Mouse (Mus musculus): ENCODE results near the gene Otud5. TPM values are rescaled to one million over a fixed set of nuclear protein-coding genes. Genes with fewer than 3 reads are reported as not detected.

Otud5 gene
- polyA plus RNA-seq, 1 experiment = 49.4 TPM

DNA sequence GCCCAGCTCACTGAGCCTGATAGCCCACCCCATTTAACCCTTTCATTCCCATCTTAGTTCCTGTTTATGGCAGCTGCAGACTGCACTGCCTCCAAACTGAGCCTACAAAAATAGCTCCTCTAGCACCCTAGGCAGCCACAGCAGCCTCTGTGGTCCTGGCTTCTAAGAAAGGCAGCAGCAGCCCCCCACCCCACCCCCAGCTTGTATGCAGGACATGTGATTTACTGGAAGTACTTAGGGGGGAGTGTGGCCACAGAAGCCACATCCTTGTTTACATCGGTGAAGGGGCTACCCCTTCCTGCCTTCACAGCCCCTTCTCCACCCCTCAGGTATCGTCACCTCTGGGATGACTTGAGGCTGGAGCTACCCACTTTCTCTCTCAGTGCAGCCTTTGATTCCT is 24.2 kb downstream of the Otud5 start:
- no peaks in the 10 kb centered on the region for H3K27me3 ChIP-seq (ENCODE audit: control insufficient read depth, insufficient read depth, low read length)
- DNase-seq = no peak
- H3K4me1 ChIP-seq (ENCODE audit: control insufficient read depth, insufficient read depth, low read length) = no peaks in the 10 kb centered on the region
- no peak overlapping the region for H3K4me3 ChIP-seq (replicated peaks; ENCODE audit: insufficient read depth, low read depth, low read length)
- H3K27ac ChIP-seq (ENCODE audit: insufficient read depth, low read length) = no peak overlapping the region
- 74% methylated on average over 2 of the region's 2 CpGs for WGBS
- TF ChIP-seq CTCF (IDR thresholded peaks at IDR 0.05; ENCODE audit: borderline replicate concordance, insufficient read depth, low read depth, low read length) = no peak
- TF ChIP-seq POLR2A (IDR thresholded peaks at IDR 0.05; ENCODE audit: borderline replicate concordance, insufficient read depth, low read length) = no peak

DNA sequence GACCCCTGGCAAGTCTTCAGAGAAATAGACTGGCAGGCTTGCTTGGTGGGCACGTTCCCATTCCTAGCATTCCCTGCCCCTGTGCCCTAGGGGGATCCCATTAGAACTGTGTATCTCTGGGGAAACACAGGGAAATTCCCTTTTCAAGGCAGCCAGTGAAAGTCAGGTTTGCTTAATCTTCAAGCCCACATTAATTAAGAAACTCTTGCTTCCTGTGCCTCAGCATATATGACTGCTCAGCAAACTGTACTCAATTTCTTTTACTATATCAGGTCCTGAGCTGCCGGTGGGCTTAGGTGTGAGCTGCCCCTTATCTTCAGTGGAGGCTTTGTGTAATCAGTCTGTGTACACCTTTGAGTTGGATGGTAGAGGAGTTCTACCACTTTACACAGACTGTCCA is 24.6 kb downstream of the Otud5 start:
- Histone ChIP-seq H3K27ac (ENCODE audit: insufficient read depth, low read length) (no peak overlapping the region; the same call in 1 of the 2 replicates), H3K4me3 (replicated peaks; ENCODE audit: insufficient read depth, low read depth, low read length) (no peak overlapping the region), H3K4me1 (ENCODE audit: control insufficient read depth, insufficient read depth, low read length) (no peaks in the 10 kb centered on the region), H3K27me3 (ENCODE audit: control insufficient read depth, insufficient read depth, low read length) (no peaks in the 10 kb centered on the region)
- no peak for DNase-seq
- TF ChIP-seq POLR2A (IDR thresholded peaks at IDR 0.05; ENCODE audit: borderline replicate concordance, insufficient read depth, low read length) (no peak), CTCF (IDR thresholded peaks at IDR 0.05; ENCODE audit: borderline replicate concordance, insufficient read depth, low read depth, low read length) (no peak)
- 58% methylated on average over 2 of the region's 2 CpGs for WGBS

DNA sequence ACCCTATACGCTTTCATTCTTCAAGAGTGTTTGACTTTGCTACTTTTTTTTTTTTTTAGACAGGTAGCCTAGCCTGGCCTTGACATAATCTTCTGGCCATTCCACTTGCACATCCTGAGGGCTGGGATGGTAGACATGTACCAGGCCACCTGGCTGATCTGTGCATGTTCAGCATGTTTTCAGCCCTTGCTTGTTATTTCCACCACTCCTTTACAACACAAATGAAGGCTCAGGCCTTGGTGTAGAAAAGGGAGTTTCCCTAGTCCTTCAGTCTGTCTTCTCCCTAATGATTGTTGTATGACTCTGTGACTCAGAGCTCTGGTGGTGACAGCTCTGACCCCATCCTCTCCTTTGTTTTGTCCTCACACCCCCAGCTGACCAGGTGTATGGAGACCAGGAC is 26.0 kb downstream of the Otud5 start:
- 100% methylated on average over 1 of the region's 1 CpGs for WGBS
- H3K4me1 ChIP-seq (ENCODE audit: control insufficient read depth, insufficient read depth, low read length) = no peaks in the 10 kb centered on the region
- no peak overlapping the region for H3K27ac ChIP-seq (ENCODE audit: insufficient read depth, low read length)
- no peak overlapping the region for H3K4me3 ChIP-seq (replicated peaks; ENCODE audit: insufficient read depth, low read depth, low read length)
- TF ChIP-seq CTCF (IDR thresholded peaks at IDR 0.05; ENCODE audit: borderline replicate concordance, insufficient read depth, low read depth, low read length) (no peak), POLR2A (IDR thresholded peaks at IDR 0.05; ENCODE audit: borderline replicate concordance, insufficient read depth, low read length) (no peak)
- no peaks in the 10 kb centered on the region for H3K27me3 ChIP-seq (ENCODE audit: control insufficient read depth, insufficient read depth, low read length)
- DNase-seq = no peak

DNA sequence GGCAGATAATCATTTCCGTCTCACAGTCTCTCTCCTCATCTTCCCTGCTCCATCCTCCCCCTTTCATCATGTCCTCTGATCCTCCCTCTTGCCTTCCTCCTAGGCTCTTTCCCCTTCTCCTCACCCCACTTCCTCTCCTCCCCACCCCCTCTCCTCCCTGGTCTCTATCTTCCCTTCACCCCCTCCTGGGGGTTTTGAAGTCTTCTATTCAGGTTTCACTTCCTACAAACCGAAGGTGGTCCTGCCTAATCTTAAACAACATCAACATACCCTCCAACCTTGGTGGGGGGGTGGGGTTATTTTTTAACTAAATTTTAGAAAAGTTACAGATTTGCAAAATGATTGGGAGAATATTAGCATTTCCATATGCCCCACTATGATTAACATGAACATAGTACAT is 27.3 kb downstream of the Otud5 start:
- Histone ChIP-seq H3K4me3 (replicated peaks; ENCODE audit: insufficient read depth, low read depth, low read length) (no peak overlapping the region), H3K4me1 (ENCODE audit: control insufficient read depth, insufficient read depth, low read length) (no peaks in the 10 kb centered on the region), H3K27ac (ENCODE audit: insufficient read depth, low read length) (no peak overlapping the region), H3K27me3 (ENCODE audit: control insufficient read depth, insufficient read depth, low read length) (no peaks in the 10 kb centered on the region)
- 44% methylated on average over 2 of the region's 2 CpGs for WGBS
- no peak for DNase-seq
- no peak for TF ChIP-seq CTCF (IDR thresholded peaks at IDR 0.05; ENCODE audit: borderline replicate concordance, insufficient read depth, low read depth, low read length)
- no peak for TF ChIP-seq POLR2A (IDR thresholded peaks at IDR 0.05; ENCODE audit: borderline replicate concordance, insufficient read depth, low read length)

DNA sequence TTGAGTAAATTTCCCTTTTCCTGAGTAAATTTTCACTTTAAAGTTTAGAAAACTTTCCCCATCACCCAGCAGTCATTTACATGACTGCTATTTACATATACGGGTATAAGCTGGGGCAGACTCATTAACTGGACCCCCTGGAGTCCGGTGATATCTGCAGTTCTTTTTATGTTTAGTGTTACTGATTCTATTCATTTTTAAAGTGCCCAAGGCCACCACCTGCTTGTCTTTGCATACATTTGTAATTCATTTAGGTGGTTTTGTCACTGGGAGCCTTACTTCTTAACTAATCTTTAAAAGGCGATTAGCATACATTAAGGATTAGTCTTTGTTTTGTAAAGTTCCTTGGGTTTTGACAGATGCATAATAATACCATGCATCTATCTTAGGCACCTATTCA is 28.7 kb downstream of the Otud5 start:
- no peak for DNase-seq
- TF ChIP-seq CTCF (IDR thresholded peaks at IDR 0.05; ENCODE audit: borderline replicate concordance, insufficient read depth, low read depth, low read length) = no peak
- no peak for TF ChIP-seq POLR2A (IDR thresholded peaks at IDR 0.05; ENCODE audit: borderline replicate concordance, insufficient read depth, low read length)
- H3K27me3 ChIP-seq (ENCODE audit: control insufficient read depth, insufficient read depth, low read length) = no peaks in the 10 kb centered on the region
- H3K27ac ChIP-seq (ENCODE audit: insufficient read depth, low read length) = no peak overlapping the region
- 52% methylated on average over 3 of the region's 3 CpGs for WGBS
- no peak overlapping the region for H3K4me3 ChIP-seq (replicated peaks; ENCODE audit: insufficient read depth, low read depth, low read length)
- no peaks in the 10 kb centered on the region for H3K4me1 ChIP-seq (ENCODE audit: control insufficient read depth, insufficient read depth, low read length)

DNA sequence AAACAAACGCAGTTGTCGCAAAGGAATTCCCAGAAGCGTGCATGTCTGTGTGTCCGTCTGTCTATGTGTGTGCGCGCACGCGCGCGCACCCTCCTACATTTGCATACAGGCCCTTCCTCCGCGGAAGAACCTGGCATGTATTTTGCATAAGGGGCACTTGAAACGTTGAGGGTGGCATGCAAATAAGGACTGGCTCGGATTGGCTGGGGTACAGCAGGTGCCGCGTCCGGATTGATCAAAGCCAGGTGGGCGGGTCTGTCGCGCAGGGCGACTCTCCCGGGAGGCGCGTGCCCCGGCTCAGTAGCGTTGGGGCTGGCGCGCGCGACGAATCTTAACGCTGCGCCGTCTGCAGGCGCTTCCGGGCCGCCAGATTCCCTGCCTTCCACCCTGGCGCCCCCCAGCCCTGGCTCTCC is 36.8 kb downstream of the Otud5 start, which contains the start of gene Pim2:
Gene Pim2 (plus strand): TSS at position 256 of the 413 bp plus-strand sequence.
- Histone ChIP-seq H3K27me3 (ENCODE audit: control insufficient read depth, insufficient read depth, low read length) (no peaks in the 10 kb centered on the region), H3K27ac (ENCODE audit: insufficient read depth, low read length) (peak within 1 kb of the TSS; percentile 76), H3K4me3 (replicated peaks; ENCODE audit: insufficient read depth, low read depth, low read length) (peak within 1 kb of the TSS; percentile 81), H3K4me1 (ENCODE audit: control insufficient read depth, insufficient read depth, low read length) (no peaks in the 10 kb centered on the region)
- DNase-seq = peak; percentile 87 to 94
- peak; percentile 57; the same call in 1 of the 2 replicates for TF ChIP-seq POLR2A (IDR thresholded peaks at IDR 0.05; ENCODE audit: borderline replicate concordance, insufficient read depth, low read length)
- no peak for TF ChIP-seq CTCF (IDR thresholded peaks at IDR 0.05; ENCODE audit: borderline replicate concordance, insufficient read depth, low read depth, low read length)
- 2% methylated on average over 31 of the region's 38 CpGs for WGBS

DNA sequence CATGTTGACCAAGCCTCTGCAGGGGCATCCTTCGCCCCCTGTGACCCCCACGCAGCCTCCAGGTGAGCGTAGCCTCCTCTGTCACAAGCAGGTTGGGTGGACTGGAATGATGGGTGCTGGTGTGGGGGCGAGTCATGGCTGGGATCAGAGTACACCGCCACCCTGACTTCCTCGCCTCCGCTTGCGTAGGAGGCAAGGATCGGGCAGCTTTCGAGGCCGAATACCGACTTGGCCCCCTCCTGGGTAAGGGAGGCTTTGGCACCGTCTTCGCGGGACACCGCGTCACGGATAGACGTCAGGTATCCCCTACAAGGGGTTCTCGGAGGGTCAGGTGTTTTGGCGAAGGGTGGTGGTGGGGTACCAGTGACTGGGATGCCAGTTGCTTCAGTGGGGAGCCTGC is 37.3 kb downstream of the Otud5 start:
- peak; percentile 53 to 61 for DNase-seq
- TF ChIP-seq CTCF (IDR thresholded peaks at IDR 0.05; ENCODE audit: borderline replicate concordance, insufficient read depth, low read depth, low read length) = no peak
- TF ChIP-seq POLR2A (IDR thresholded peaks at IDR 0.05; ENCODE audit: borderline replicate concordance, insufficient read depth, low read length) = no peak
- WGBS = 9% methylated on average over 21 of the region's 21 CpGs
- Histone ChIP-seq H3K27ac (ENCODE audit: insufficient read depth, low read length) (peak overlapping the region; percentile 76), H3K4me1 (ENCODE audit: control insufficient read depth, insufficient read depth, low read length) (no peaks in the 10 kb centered on the region), H3K4me3 (replicated peaks; ENCODE audit: insufficient read depth, low read depth, low read length) (peak overlapping the region; percentile 81), H3K27me3 (ENCODE audit: control insufficient read depth, insufficient read depth, low read length) (no peaks in the 10 kb centered on the region)

DNA sequence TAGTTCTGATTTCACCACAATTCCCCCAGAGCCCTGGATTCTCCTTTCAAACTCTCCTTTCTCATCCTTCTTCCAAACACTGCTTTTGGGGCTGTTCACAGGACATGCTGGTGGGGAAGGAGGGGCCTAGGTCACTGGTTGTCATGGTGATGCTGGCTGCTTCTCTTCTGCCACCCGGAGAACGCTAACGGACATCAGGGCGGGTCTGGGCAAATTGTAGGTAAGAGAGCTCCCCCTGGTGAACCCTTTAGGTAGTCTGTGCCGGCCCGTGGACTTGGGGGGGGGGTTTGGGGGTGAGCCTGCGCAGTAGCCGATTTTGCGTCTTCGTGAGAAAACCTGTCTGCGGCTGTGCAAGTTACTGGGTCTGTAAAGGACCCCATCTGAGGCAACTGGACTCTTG is 38.7 kb downstream of the Otud5 start:
- 9% methylated on average over 11 of the region's 11 CpGs for WGBS
- H3K27me3 ChIP-seq (ENCODE audit: control insufficient read depth, insufficient read depth, low read length) = no peaks in the 10 kb centered on the region
- peak; percentile 71 to 85 for DNase-seq
- TF ChIP-seq POLR2A (IDR thresholded peaks at IDR 0.05; ENCODE audit: borderline replicate concordance, insufficient read depth, low read length) (no peak), CTCF (IDR thresholded peaks at IDR 0.05; ENCODE audit: borderline replicate concordance, insufficient read depth, low read depth, low read length) (peak; percentile 57; the same call in 1 of the 2 replicates)
- H3K4me3 ChIP-seq (replicated peaks; ENCODE audit: insufficient read depth, low read depth, low read length) = peak overlapping the region; percentile 81
- H3K27ac ChIP-seq (ENCODE audit: insufficient read depth, low read length) = 0 out of 2 replicates have a peak overlapping the region, but pooled peaks have one; percentile 39
- H3K4me1 ChIP-seq (ENCODE audit: control insufficient read depth, insufficient read depth, low read length) = no peaks in the 10 kb centered on the region

All from cerebellum, adult 2 months (tissue).